Mouse (Mus musculus) liver, embryonic 14.5 days (tissue): ENCODE measurements at regions not wholly inside any gene's neighbourhood (a gene's known extent, or its start where the extent isn't known, plus 50 kb on each side); places are given as distances from the start of the nearest gene placed in this dataset.

Experiments
- ATAC-seq: fragments of 200-750 bp; cut with Nextera tagmentation; 2 replicates; pipeline ENCODE4 v1.8.0; 2017; ENCODE audit warnings: moderate number of reproducible peaks, mild to moderate bottlenecking, moderate library complexity; ENCODE audit not compliant: insufficient read depth
- DNase-seq, 3 experiments: peaks; one replicate each; pipeline ENCODE4 v3.0.0-alpha.2; 2012 to 2013; ENCODE audit warnings: low read depth in 3 of 3, low spot score in 3 of 3
- H3K27ac ChIP-seq: fragments of 300-500 bp; sonication (generic); 2 replicates; pipeline ENCODE4 v1.5.1; 2014; ENCODE audit warnings: moderate library complexity, mild to moderate bottlenecking, control low read depth, inconsistent platforms
- H3K27me3 ChIP-seq: fragments of 300-500 bp; sonication (generic); 2 replicates; pipeline ENCODE4 v1.6.1; 2014; ENCODE audit warnings: mild to moderate bottlenecking, low read length, moderate library complexity; ENCODE audit not compliant: control insufficient read depth, insufficient read depth
- H3K36me3 ChIP-seq: fragments of 300-500 bp; sonication (generic); replicated peaks from 2 replicates; pipeline ENCODE4 v1.6.1; 2014; ENCODE audit warnings: low read depth; ENCODE audit not compliant: control insufficient read depth, insufficient read depth
- H3K4me1 ChIP-seq, 2 experiments: fragments of 200-500 bp in 1 of 2; fragments of 300-500 bp in 1 of 2; sonication (generic) in 1 of 2; replicated peaks; 2 replicates each; pipeline ENCODE4 v1.6.1; 2012 to 2014; ENCODE audit warnings: antibody characterized with exemption in 1 of 2, inconsistent platforms in 1 of 2, low read length in 1 of 2; ENCODE audit not compliant: control insufficient read depth in 2 of 2, insufficient read depth in 2 of 2
- H3K4me2 ChIP-seq: fragments of 300-500 bp; sonication (generic); 2 replicates; pipeline ENCODE4 v1.6.1; 2014; ENCODE audit warnings: low read depth, mild to moderate bottlenecking, control low read depth, moderate library complexity
- H3K4me3 ChIP-seq, 2 experiments: fragments of 200-500 bp in 1 of 2; fragments of 300-500 bp in 1 of 2; sonication (generic) in 1 of 2; 2 replicates each; pipeline ENCODE4 v1.5.1; 2012 to 2014; ENCODE audit warnings: low read depth in 2 of 2, low read length in 2 of 2, mild to moderate bottlenecking in 2 of 2, control low read depth in 1 of 2, inconsistent platforms in 1 of 2, moderate library complexity in 1 of 2; ENCODE audit not compliant: insufficient read depth in 1 of 2
- H3K9ac ChIP-seq: fragments of 300-500 bp; sonication (generic); replicated peaks from 2 replicates; pipeline ENCODE4 v1.6.1; 2014; ENCODE audit warnings: mild to moderate bottlenecking, control low read depth, moderate library complexity
- H3K9me3 ChIP-seq: fragments of 300-500 bp; sonication (generic); 2 replicates; pipeline ENCODE4 v1.6.1; 2016; ENCODE audit warnings: low read length, mixed read lengths; ENCODE audit not compliant: control insufficient read depth
- CTCF ChIP-seq: IDR thresholded peaks from 2 replicates; pipeline ENCODE4 v1.5.1; 2016; ENCODE audit warnings: antibody characterized with exemption, low read depth, control low read depth
- EP300 ChIP-seq: IDR thresholded peaks from 2 replicates; pipeline ENCODE4 v1.6.1; 2016; ENCODE audit warnings: antibody characterized with exemption, low read depth
- whole genome bisulfite sequencing: fragments of 180-500 bp; shearing (Covaris S2); extraction: QIAGEN DNeasy Blood & Tissue Kit; methylation state at CpG from one replicate; pipeline ENCODE4 v1.1.7; 2014; ENCODE audit not compliant: insufficient replicate concordance; 5-methylcytosine and 5-hydroxymethylcytosine counted together

DNA sequence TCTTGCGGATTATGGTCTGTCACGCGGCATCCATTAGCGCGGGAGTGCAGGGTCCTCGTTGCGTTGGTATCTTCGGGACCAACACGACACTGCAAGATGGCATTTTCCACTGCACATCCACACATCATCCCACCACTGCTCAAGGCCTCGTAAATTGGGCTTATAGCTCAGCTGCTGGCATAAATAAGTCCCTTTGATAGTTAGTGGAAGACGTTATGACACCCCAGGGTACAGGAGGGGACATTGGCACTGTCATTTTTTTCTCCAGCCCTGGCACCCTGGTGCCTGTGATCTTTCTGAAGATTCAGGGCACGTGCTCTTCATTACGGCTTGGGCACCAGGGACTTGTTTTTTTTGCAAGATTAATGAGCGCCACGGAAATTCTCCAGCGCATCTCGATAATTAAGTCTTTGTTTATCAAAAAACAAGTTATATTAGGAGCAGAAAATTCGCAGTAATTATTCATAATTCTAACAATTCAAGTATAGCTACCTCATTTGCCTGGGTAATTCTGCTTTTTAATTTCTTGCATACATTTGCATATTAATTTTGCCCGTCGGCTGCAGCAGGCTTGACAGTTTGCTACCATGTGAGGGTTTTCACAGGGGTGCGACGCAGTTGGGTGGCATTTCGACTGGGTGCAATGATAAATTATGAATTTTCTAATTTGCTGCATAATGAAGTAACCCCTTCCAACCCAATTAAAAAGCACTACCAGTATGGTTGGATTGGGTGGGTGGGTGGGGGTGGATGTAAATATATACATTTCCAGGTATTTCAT is 119.1 kb downstream of the Vrk1 start:
- 82% methylated on average over 23 of the region's 23 CpGs for WGBS
- H3K4me3 ChIP-seq: no peak overlapping the region
- H3K9ac ChIP-seq: no peak overlapping the region
- ATAC-seq: no peak
- H3K27ac ChIP-seq: no peak overlapping the region
- H3K9me3 ChIP-seq: no peaks in the 10 kb centered on the region
- no peak overlapping the region for H3K4me2 ChIP-seq
- TF ChIP-seq CTCF (no peak), EP300 (no peak)
- H3K4me1 ChIP-seq: no peaks in the 10 kb centered on the region
- no peaks in the 10 kb centered on the region for H3K36me3 ChIP-seq
- no peaks in the 10 kb centered on the region for H3K27me3 ChIP-seq
- DNase-seq: no peak

GRCm38 (mm10) chr12:106130071-106130676 is 120.1 kb downstream of the Vrk1 start:
- Histone ChIP-seq H3K4me2 (no peak overlapping the region), H3K4me3 (no peak overlapping the region), H3K36me3 (no peaks in the 10 kb centered on the region), H3K9ac (no peak overlapping the region), H3K4me1 (no peaks in the 10 kb centered on the region), H3K27me3 (no peaks in the 10 kb centered on the region), H3K27ac (no peak overlapping the region), H3K9me3 (no peaks in the 10 kb centered on the region)
- WGBS: 69% methylated on average over 11 of the region's 11 CpGs
- DNase-seq: no peak
- TF ChIP-seq CTCF (no peak), EP300 (no peak)
- no peak for ATAC-seq

DNA sequence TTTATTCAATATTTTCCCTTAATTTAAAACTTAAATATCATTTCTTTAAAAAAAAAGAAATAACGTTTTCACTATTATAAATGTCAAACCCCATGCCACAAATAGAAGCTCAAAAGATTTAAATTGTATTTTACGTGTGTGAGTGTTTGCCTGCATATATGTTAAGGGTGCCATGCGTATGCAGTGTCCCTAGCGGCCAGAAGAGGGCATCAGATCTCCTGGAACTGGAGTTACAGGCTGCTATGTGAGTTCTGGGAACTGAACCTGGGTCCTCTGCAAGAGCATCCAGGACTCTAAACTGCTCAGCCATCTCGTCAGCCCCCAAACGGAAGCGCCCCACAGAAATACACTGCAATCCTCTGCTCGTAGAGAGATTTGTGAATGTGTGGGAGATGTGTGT is 122.7 kb downstream of the Vrk1 start:
- H3K27me3 ChIP-seq: no peaks in the 10 kb centered on the region
- no peaks in the 10 kb centered on the region for H3K36me3 ChIP-seq
- no peak overlapping the region for H3K27ac ChIP-seq
- no peaks in the 10 kb centered on the region for H3K4me1 ChIP-seq
- H3K9ac ChIP-seq: no peak overlapping the region
- ATAC-seq (no peak), DNase-seq (no peak)
- no peak overlapping the region for H3K4me2 ChIP-seq
- TF ChIP-seq CTCF (no peak), EP300 (no peak)
- H3K9me3 ChIP-seq: no peaks in the 10 kb centered on the region
- 71% methylated on average over 8 of the region's 8 CpGs for WGBS
- no peak overlapping the region for H3K4me3 ChIP-seq

DNA sequence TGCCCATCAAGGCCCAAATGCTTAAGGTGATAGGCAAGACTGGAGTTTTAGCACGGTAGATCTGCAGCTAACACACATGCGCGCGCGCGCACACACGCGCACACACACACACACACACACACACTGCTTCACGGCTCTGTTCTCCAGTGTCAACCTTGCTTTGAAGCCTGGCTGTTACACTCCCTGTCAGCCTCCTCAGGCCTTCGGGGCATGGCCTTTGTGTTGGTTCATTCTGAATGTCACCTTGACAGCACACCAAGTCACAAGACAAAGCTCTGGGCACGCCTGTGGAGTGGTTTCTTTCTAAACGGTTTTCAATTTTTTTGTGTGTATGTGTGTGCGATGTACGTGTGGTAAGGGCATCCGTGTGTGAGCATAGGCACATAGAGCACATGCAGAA is 128.4 kb downstream of the Vrk1 start:
- no peak overlapping the region for H3K9ac ChIP-seq
- ATAC-seq: no peak
- no peaks in the 10 kb centered on the region for H3K9me3 ChIP-seq
- no peaks in the 10 kb centered on the region for H3K4me1 ChIP-seq
- H3K4me2 ChIP-seq: no peak overlapping the region
- H3K27me3 ChIP-seq: no peaks in the 10 kb centered on the region
- H3K27ac ChIP-seq: no peak overlapping the region
- no peak for TF ChIP-seq EP300
- TF ChIP-seq CTCF: no peak
- H3K36me3 ChIP-seq: no peaks in the 10 kb centered on the region
- 76% methylated on average over 15 of the region's 15 CpGs for WGBS
- no peak overlapping the region for H3K4me3 ChIP-seq
- DNase-seq: no peak

GRCm38 (mm10) chr12:106139491-106139890 is 129.5 kb downstream of the Vrk1 start:
- no peak for ATAC-seq

More at GRCm38 (mm10) chr12:106139491-106139890, 129.5 kb downstream of the Vrk1 start:
- Histone ChIP-seq H3K9ac (no peak overlapping the region), H3K9me3 (no peaks in the 10 kb centered on the region), H3K4me2 (no peak overlapping the region), H3K27ac (no peak overlapping the region), H3K4me1 (no peaks in the 10 kb centered on the region), H3K27me3 (no peaks in the 10 kb centered on the region), H3K4me3 (no peak overlapping the region), H3K36me3 (no peaks in the 10 kb centered on the region)
- TF ChIP-seq CTCF (no peak), EP300 (no peak)
- no peak for DNase-seq
- WGBS: 68% methylated on average over 11 of the region's 11 CpGs
